Mouse (Mus musculus) hindbrain, embryonic 13.5 days (tissue): Measurements from ENCODE around the gene Ficd. TPM values are rescaled to one million over a fixed set of nuclear protein-coding genes. Genes with fewer than 3 reads are reported as not detected.

Experiments
- ATAC-seq: fragments of 200-750 bp; cut with Nextera tagmentation; 2 replicates; pipeline ENCODE4 v1.8.0; 2017; ENCODE audit warnings: moderate TSS enrichment; ENCODE audit not compliant: low FRiP score
- H3K27ac ChIP-seq: fragments of 300-500 bp; sonication (generic); 2 replicates; pipeline ENCODE4 v1.5.1; 2015; ENCODE audit warnings: inconsistent platforms, mild to moderate bottlenecking, moderate library complexity
- H3K27me3 ChIP-seq: fragments of 300-500 bp; sonication (generic); 2 replicates; pipeline ENCODE4 v1.6.1; 2015; ENCODE audit warnings: mild to moderate bottlenecking, inconsistent platforms
- H3K36me3 ChIP-seq: fragments of 300-500 bp; sonication (generic); 2 replicates; pipeline ENCODE4 v1.6.1; 2015; ENCODE audit warnings: mild to moderate bottlenecking, inconsistent platforms
- H3K4me1 ChIP-seq: fragments of 300-500 bp; sonication (generic); replicated peaks from 2 replicates; pipeline ENCODE4 v1.6.1; 2015; ENCODE audit warnings: inconsistent platforms
- H3K4me2 ChIP-seq: fragments of 300-500 bp; sonication (generic); 2 replicates; pipeline ENCODE4 v1.6.1; 2015; ENCODE audit warnings: inconsistent platforms, mild to moderate bottlenecking, moderate library complexity
- H3K4me3 ChIP-seq: fragments of 300-500 bp; sonication (generic); 2 replicates; pipeline ENCODE4 v1.5.1; 2015; ENCODE audit warnings: mild to moderate bottlenecking, inconsistent platforms
- H3K9ac ChIP-seq: fragments of 300-500 bp; sonication (generic); 2 replicates; pipeline ENCODE4 v1.6.1; 2015; ENCODE audit warnings: mild to moderate bottlenecking, inconsistent platforms
- H3K9me3 ChIP-seq: fragments of 300-500 bp; sonication (generic); 2 replicates; pipeline ENCODE4 v1.6.1; 2016; ENCODE audit warnings: inconsistent platforms
- WGBS: fragments of 180-500 bp; shearing (Covaris S2); methylation state at CpG from one replicate; pipeline ENCODE4 v1.1.7; 2015; 5-methylcytosine and 5-hydroxymethylcytosine counted together
- polyA plus RNA-seq: library from polyadenylated mRNA; unstranded; fragments of >200 nt; fragmentation: Nextera tagmentation; extraction: Ambion mirVana; gene quantifications from 2 replicates; pipeline ENCODE4 v1.2.1, GENCODE M21; 2015

Ficd gene
- polyA plus RNA-seq, 1 experiment from 2014 or later = 8.2 TPM

DNA sequence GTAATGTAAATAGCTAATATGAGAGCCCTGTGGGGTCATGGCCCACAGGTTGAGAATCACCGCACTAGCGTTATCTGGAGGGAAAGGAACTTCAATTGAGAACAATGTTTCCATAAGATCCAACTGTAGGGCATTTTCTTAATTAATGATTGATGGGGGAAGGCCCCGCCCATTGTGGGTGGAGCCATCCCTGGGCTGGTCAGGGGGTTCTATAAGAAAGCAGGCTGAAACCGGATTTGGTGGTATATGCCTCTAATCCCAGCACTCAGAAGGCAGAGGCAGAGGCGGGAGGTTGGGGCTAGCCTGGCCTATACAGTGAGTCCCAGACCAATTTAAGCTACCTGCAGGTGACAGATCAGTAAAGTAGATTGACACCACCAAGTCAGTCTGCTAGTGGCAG, 1.2 kb upstream of the Ficd start:
- peaks cover 18% of the 10 kb centered on the region for H3K36me3 ChIP-seq
- no peak overlapping the region for H3K4me3 ChIP-seq
- peaks cover 34% of the 10 kb centered on the region for H3K4me1 ChIP-seq
- 69% methylated on average over 5 of the region's 5 CpGs for WGBS
- H3K27ac ChIP-seq = peak overlapping the region; percentile 97
- no peak overlapping the region for H3K9ac ChIP-seq
- H3K9me3 ChIP-seq = no peaks in the 10 kb centered on the region
- no peaks in the 10 kb centered on the region for H3K27me3 ChIP-seq
- H3K4me2 ChIP-seq = no peak overlapping the region
- ATAC-seq = no peak

DNA sequence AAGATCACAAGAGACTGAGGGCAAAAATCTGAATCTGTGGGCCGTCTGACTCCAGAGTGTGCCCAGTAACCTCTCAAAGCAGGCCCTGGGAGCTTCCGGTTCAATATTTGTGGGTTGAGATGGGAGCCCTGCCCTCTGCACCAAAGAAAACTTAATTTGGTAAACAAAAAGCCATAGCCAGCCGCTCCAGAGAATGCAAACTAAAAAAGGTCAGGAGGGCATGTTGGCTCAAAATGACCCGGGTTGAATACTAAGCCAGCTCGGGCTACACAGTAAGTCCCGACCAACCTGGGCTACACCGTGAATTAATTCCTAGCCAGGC, 619 bp upstream of the Ficd start:
- ATAC-seq = no peak
- Histone ChIP-seq H3K27me3 (no peaks in the 10 kb centered on the region), H3K4me3 (peak overlapping the region; percentile 63), H3K36me3 (peaks cover 24% of the 10 kb centered on the region), H3K4me2 (peak overlapping the region; percentile 78), H3K27ac (peak overlapping the region; percentile 97), H3K4me1 (peaks cover 34% of the 10 kb centered on the region), H3K9ac (peak overlapping the region; percentile 73), H3K9me3 (no peaks in the 10 kb centered on the region)
- 25% methylated on average over 7 of the region's 7 CpGs for WGBS

DNA sequence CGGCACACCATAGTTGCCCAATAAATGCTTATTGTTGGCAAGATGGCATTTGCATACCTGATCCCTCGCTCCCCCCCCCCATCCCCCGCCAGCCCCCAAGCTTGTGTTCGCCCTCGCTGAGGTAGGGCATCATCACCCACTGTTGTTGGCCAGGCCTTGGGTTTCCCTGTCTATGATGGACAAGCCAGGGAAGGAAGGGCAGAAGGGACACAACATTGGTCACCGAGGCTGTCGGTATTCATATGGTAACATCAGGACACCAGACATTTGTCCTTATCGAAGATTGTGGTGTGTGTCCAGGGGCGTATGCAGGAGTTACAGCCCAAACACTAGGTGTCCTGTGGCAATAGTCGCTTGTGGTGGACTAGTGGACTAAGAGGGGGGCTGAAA, 505 bp downstream of the Ficd start:
- ATAC-seq = no peak
- peak overlapping the region; percentile 76 for H3K9ac ChIP-seq
- H3K36me3 ChIP-seq = peaks cover 35% of the 10 kb centered on the region
- no peaks in the 10 kb centered on the region for H3K27me3 ChIP-seq
- 3% methylated on average over 10 of the region's 10 CpGs for WGBS
- peak overlapping the region; percentile 78 for H3K4me2 ChIP-seq
- H3K27ac ChIP-seq = peak overlapping the region; percentile 97
- H3K4me1 ChIP-seq = peaks cover 25% of the 10 kb centered on the region
- H3K9me3 ChIP-seq = no peaks in the 10 kb centered on the region
- H3K4me3 ChIP-seq = peak overlapping the region; percentile 63

DNA sequence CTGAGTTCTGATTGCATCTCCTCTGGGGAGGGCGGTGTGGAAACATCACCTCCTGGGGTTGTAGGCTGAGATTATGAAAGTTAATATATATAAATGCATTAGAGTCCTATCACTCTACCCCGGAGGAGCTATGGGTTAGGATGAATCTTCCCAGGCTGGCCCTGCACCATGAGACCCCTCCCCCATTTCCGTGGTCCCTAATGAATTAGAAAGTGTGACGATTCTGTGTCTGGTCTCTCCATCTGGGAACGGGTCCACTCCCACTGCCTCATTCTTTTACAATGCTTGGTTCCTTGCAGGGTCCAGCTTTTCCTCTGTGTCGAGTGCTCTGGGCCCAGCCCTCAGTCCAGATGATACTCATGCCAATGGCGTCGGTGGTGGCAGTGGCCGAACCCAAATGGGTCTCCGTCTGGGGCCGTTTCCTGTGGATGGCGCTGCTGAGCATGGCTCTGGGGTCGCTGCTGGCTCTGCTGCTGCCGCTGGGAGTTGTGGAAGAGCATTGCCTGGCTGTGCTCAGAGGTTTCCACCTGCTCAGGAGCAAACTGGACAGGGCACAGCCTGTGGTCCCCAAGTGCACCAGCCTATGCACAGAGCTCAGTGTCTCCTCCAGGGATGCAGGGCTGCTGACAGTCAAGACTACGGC, 1.0 kb downstream of the Ficd start:
- Histone ChIP-seq H3K9ac (peak overlapping the region; percentile 76), H3K4me1 (peaks cover 25% of the 10 kb centered on the region), H3K4me2 (peak overlapping the region; percentile 78), H3K9me3 (no peaks in the 10 kb centered on the region), H3K4me3 (peak overlapping the region; percentile 63), H3K27ac (peak overlapping the region; percentile 97), H3K36me3 (peaks cover 40% of the 10 kb centered on the region), H3K27me3 (no peaks in the 10 kb centered on the region)
- ATAC-seq = no peak
- WGBS = 41% methylated on average over 15 of the region's 15 CpGs

DNA sequence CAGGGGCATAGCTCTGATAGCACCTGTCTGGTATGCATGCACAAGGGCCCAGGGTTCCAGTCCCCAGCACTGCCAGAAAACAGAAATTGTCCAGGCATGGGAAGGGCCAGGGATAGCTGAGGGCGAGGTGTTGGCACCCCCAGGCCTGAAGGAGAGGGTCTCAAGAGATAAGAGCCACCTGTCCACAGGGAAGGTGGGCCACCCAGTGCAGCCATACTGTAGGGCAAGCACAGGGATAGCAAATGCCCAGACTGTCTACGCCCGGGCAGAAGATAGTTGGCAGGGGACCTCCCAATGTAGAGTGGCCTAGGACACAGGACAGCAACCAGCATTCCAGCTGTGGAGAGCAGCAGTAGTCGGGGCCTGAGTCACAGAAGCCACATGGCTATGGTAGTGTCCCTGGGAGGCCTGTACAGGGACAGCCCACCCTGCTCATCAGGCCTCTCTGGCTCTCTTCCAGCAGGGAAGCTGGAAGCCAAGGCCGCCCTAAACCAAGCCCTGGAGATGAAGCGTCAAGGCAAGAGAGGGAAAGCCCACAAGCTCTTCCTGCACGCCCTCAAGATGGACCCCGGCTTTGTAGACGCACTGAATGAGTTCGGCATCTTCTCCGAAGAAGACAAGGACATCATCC, 2.1 kb downstream of the Ficd start:
- Histone ChIP-seq H3K9me3 (no peaks in the 10 kb centered on the region), H3K4me1 (peaks cover 25% of the 10 kb centered on the region), H3K27ac (no peak overlapping the region), H3K27me3 (no peaks in the 10 kb centered on the region), H3K36me3 (peaks cover 51% of the 10 kb centered on the region), H3K4me2 (no peak overlapping the region), H3K4me3 (no peak overlapping the region), H3K9ac (no peak overlapping the region)
- ATAC-seq = no peak
- WGBS = 90% methylated on average over 11 of the region's 11 CpGs

DNA sequence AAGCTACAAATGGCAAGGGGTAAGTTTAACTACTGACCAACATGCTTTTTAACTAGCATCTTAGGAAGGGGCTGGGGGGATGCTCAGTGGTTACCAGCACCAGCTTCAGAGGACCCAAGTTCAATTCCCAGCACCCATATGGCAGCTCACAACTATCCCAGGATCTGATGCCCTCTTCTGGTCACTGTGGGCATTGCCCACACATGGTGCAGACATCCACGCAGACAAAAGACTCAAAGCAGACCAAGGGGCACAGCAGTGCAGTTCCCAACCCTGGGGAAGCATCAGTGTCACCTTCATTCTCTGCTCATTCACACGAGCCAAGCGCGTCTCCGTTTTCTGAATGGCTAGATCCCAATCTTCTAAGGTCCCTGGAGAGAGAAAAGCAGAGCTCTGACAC, 12.0 kb downstream of the Ficd start:
- Histone ChIP-seq H3K4me2 (no peak overlapping the region), H3K9me3 (no peaks in the 10 kb centered on the region; the same call in 1 of the 2 replicates), H3K27ac (no peak overlapping the region), H3K36me3 (peaks cover 99% of the 10 kb centered on the region), H3K27me3 (no peaks in the 10 kb centered on the region), H3K9ac (no peak overlapping the region), H3K4me3 (no peak overlapping the region), H3K4me1 (no peaks in the 10 kb centered on the region)
- WGBS = 98% methylated on average over 5 of the region's 5 CpGs
- no peak for ATAC-seq

DNA sequence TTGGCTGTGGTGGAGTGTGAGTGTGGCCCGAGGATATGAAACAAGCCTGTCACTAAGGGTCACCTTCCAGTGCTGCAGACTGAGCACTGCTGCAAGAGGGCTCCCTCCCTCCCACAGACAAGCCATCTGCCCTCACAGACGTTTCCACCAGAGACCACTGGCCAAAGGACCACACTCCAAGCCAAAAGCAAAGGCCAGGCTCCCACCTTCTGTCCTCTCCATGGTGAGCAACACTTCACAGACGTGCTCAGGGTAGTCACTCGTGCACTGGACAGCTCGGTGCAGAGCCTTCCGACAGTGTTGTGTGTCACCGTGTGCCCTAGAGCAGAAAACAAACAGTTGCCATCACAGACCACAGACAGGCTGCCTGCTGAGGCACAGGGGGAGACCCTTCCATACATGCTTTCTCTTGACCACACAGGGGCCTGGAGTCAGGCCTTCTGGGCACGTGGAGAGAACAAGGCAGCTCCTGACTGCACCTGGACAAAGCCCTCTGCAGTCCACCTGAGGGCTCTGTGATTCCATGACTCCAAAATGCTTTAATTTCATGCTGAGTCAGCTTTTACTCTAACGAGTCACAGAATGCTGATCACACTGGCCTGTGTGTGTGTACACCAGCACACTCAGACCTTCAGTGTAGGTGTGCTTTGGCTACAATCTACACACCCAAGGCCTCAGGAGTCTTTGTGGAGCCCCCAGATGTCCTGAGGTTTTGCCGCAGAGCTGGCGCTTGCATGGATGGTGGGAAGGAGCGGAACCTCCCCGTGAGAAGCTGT, 13.1 kb downstream of the Ficd start:
- H3K4me1 ChIP-seq = no peaks in the 10 kb centered on the region
- no peak overlapping the region for H3K27ac ChIP-seq
- H3K4me3 ChIP-seq = no peak overlapping the region
- H3K4me2 ChIP-seq = no peak overlapping the region
- 93% methylated on average over 13 of the region's 13 CpGs for WGBS
- ATAC-seq = no peak
- H3K36me3 ChIP-seq = peaks cover 99% of the 10 kb centered on the region
- no peaks in the 10 kb centered on the region; the same call in 1 of the 2 replicates for H3K9me3 ChIP-seq
- H3K27me3 ChIP-seq = no peaks in the 10 kb centered on the region
- no peak overlapping the region for H3K9ac ChIP-seq

DNA sequence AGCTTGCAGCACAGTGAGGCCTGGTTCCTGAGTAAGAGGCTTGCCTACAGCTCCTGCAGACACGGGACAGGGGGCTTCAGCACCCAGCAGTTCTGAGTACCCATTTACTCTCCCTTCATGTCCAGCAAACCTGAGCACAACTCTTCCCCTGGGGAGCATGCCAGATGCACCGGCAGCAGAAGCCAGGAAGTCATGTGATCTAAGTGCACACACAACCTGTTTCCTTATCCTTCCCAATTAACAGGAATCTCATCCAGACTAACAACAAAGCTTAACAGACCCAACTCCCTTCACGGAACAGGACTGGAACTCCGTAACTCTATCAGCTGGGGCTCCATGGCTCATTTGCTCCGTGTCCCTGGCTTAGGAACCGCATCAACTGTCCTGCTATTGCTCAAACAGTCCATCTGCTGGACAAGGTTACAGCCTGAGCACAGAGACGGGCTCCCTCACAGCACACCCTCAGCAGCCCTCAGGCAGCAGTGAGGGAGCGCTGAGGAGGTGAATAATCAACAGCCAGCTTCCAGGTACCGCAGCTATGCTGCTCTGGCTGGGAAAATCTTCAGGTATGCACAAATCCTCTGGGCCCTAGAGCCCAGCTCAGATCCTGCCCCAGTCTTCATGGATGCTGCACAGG, 16.0 kb downstream of the Ficd start:
- peaks cover 97% of the 10 kb centered on the region for H3K36me3 ChIP-seq
- 94% methylated on average over 9 of the region's 9 CpGs for WGBS
- no peaks in the 10 kb centered on the region for H3K9me3 ChIP-seq
- H3K4me3 ChIP-seq = no peak overlapping the region
- H3K4me2 ChIP-seq = no peak overlapping the region
- H3K9ac ChIP-seq = no peak overlapping the region
- no peak overlapping the region for H3K27ac ChIP-seq
- H3K27me3 ChIP-seq = no peaks in the 10 kb centered on the region
- no peak for ATAC-seq
- H3K4me1 ChIP-seq = no peaks in the 10 kb centered on the region

DNA sequence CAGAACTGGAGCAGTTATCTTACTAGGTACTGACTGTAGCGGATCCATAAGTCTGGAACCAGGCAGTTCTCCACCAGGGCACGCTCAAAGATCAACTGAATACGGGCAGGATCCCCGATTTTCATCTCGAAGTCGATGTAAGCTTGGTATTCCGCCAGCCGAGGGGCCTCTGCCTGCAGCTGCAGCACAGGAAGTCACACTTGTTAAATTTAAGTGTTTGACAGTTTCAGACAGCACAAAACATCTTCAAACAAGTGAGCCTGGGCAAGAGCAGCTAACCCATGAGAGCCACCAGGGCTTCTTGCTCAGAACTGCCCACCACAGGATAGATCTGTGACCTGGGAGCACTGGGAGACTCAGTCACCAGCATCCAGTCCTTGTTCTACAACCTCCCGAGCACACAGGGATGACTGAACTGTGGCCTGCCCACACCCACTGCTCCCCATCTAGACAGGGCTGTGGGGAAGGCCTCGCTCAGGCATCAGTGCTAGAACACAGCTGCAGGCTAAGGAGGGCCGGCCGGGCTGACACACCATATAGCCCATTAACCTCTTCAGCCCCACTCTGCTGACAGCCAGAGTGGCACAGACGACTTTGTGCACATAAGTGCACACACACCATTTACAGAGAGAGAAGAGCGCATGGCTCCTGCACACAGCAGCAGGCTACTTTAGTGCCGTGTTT, 19.9 kb downstream of the Ficd start:
- WGBS = 92% methylated on average over 15 of the region's 15 CpGs

DNA sequence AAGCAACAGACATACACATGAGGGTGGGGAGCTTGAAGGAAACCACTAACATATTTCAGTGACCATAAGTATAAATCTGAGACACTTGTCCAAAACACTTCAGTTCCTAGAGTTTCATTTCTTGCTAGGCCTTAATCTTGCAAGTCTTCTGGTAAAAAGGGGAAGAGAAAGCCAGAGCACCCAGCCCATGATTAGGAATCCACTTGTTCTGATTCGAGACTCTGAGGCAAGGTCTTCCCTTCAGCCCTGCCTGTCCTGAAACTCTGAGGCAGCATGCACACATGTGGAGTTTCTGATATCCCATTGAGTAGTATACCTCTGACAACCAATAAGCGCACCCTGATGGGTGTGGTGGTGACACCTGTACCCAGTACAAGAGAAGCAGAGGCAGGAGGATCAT, 26.0 kb downstream of the Ficd start:
- ATAC-seq = no peak
- peaks cover 84% of the 10 kb centered on the region for H3K36me3 ChIP-seq
- H3K4me3 ChIP-seq = no peak overlapping the region
- no peaks in the 10 kb centered on the region for H3K9me3 ChIP-seq
- no peaks in the 10 kb centered on the region; the same call in 1 of the 2 replicates for H3K4me1 ChIP-seq
- no peaks in the 10 kb centered on the region for H3K27me3 ChIP-seq
- H3K4me2 ChIP-seq = no peak overlapping the region
- WGBS = 95% methylated on average over 2 of the region's 2 CpGs
- H3K9ac ChIP-seq = no peak overlapping the region
- no peak overlapping the region for H3K27ac ChIP-seq

More for the DNA sequence above, 19.9 kb downstream of the Ficd start:
- no peak for ATAC-seq
- no peaks in the 10 kb centered on the region for H3K27me3 ChIP-seq
- peaks cover 98% of the 10 kb centered on the region for H3K36me3 ChIP-seq
- H3K4me2 ChIP-seq = no peak overlapping the region
- no peak overlapping the region for H3K9ac ChIP-seq
- H3K4me3 ChIP-seq = no peak overlapping the region
- H3K4me1 ChIP-seq = no peaks in the 10 kb centered on the region
- no peaks in the 10 kb centered on the region for H3K9me3 ChIP-seq
- no peak overlapping the region for H3K27ac ChIP-seq

DNA sequence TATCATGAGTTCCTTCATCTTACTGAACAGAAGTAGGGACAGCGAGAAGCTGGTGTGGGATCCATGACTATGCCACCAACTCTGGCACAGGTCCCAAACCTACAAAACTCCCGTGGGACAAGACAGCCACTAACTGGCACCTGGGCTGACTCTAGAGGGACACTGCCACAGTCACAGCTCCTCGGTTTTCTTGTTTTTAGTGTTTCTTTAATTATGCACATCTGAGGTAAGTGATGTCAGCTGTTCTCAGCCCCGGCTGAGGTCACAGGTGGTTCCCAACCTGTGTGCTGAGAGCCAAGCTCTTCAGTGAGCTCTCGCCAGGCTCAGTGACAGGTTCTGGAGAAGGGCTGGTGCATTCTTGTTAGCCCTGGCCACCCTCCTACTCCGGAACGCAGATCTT, 28.8 kb downstream of the Ficd start:
- WGBS = 95% methylated on average over 7 of the region's 7 CpGs
- ATAC-seq = no peak
- H3K36me3 ChIP-seq = peaks cover 82% of the 10 kb centered on the region

More for the DNA sequence above, 28.8 kb downstream of the Ficd start:
- H3K4me3 ChIP-seq = no peak overlapping the region
- peaks cover 8% of the 10 kb centered on the region for H3K4me1 ChIP-seq
- no peaks in the 10 kb centered on the region for H3K27me3 ChIP-seq
- no peak overlapping the region for H3K27ac ChIP-seq
- H3K4me2 ChIP-seq = no peak overlapping the region
- H3K9ac ChIP-seq = no peak overlapping the region
- H3K9me3 ChIP-seq = no peaks in the 10 kb centered on the region
